Mouse (Mus musculus) megakaryocyte, embryonic 14.5 days (primary cell): ENCODE results near the gene Nup210.

ENCODE experiments used
- FLI1 ChIP-seq: IDR thresholded peaks from 2 replicates; pipeline ENCODE4 v1.6.1; 2012; ENCODE audit warnings: low read length, inconsistent platforms, mixed read lengths
- GATA1 ChIP-seq: IDR thresholded peaks from 3 replicates; pipeline ENCODE4 v1.6.1; 2012; ENCODE audit warnings: mixed read lengths, low read length, inconsistent platforms, borderline replicate concordance

- TF ChIP-seq GATA1 (no peak), FLI1 (no peak)
These were observed 11.1 kb downstream of the Nup210 start for GRCm38 (mm10) chr6:91105400-91106129.
